Mouse (Mus musculus): ENCODE measurements around the gene 4930451I11Rik. TPM values are rescaled to one million over a fixed set of nuclear protein-coding genes. Genes with fewer than 3 reads are reported as not detected.

The 4930451I11Rik gene
- total RNA-seq, 2 experiments from 2014 or later = not detected

Other genes with a start within 250 kb of the 4930451I11Rik start
- gene Apobr, start 246.7 kb downstream of the 4930451I11Rik start, total RNA-seq (2021) = 1 to 10 TPM; 1.5 TPM
- gene Cln3, start 245.8 kb downstream of the 4930451I11Rik start, total RNA-seq (2021) = 10 to 100 TPM; 34.8 to 40.0 TPM
- not detected for gene Il27, start 236.7 kb downstream of the 4930451I11Rik start, total RNA-seq (2021)
- gene Nupr1, start 200.8 kb downstream of the 4930451I11Rik start, total RNA-seq (2021) = 10 to 100 TPM; 20.8 to 27.0 TPM
- 10 to 100 TPM; 39.0 to 41.7 TPM for gene Sgf29, start 182.3 kb downstream of the 4930451I11Rik start, total RNA-seq (2021)
- 10 to 100 TPM; 34.1 to 52.7 TPM for gene Sult1a1, start 155.2 kb downstream of the 4930451I11Rik start, total RNA-seq (2021)
- 10 to 100 TPM; 94.8 to 98.1 TPM for gene Bola2, start 136.2 kb downstream of the 4930451I11Rik start, total RNA-seq (2021)
- 10 to 100 TPM in 1 of 2 experiments, 1 to 10 TPM in 1; 8.7 to 14.8 TPM for gene Slx1b, start 135.9 kb downstream of the 4930451I11Rik start, total RNA-seq (2021)
- 10 to 100 TPM; 10.1 to 11.6 TPM for gene Coro1a, start 123.9 kb downstream of the 4930451I11Rik start, total RNA-seq (2021)
- 100 to 1,000 TPM; 129 to 150 TPM for gene Mapk3, start 72.0 kb downstream of the 4930451I11Rik start, total RNA-seq (2021)
- gene Gdpd3, start 65.3 kb downstream of the 4930451I11Rik start, total RNA-seq (2021) = 1 to 10 TPM; 1.3 to 4.7 TPM
- gene Ypel3, start 54.7 kb downstream of the 4930451I11Rik start, total RNA-seq (2021) = 100 to 1,000 TPM in 1 of 2 experiments, 10 to 100 TPM in 1; 88.9 to 157 TPM
- gene Tbx6, start 50.2 kb downstream of the 4930451I11Rik start, total RNA-seq (2021) = under 1 TPM; 0.46 to 0.70 TPM
- 10 to 100 TPM; 81.0 to 86.5 TPM for gene Ppp4c, start 39.1 kb downstream of the 4930451I11Rik start, total RNA-seq (2021)
- gene Fam57b, start 34.0 kb downstream of the 4930451I11Rik start, total RNA-seq (2021) = 10 to 100 TPM; 15.3 to 21.2 TPM
- under 1 TPM; 0.43 to 0.50 TPM for gene Doc2a, start 15.8 kb upstream of the 4930451I11Rik start, total RNA-seq (2021)
- gene Hirip3, start 30.3 kb upstream of the 4930451I11Rik start, total RNA-seq (2021) = 10 to 100 TPM; 14.5 to 16.0 TPM
- 10 to 100 TPM; 39.7 to 45.0 TPM for gene Ino80e, start 30.7 kb upstream of the 4930451I11Rik start, total RNA-seq (2021)
- gene Taok2, start 53.1 kb upstream of the 4930451I11Rik start, total RNA-seq (2021) = 10 to 100 TPM; 54.9 to 81.3 TPM
- gene Tmem219, start 91.3 kb upstream of the 4930451I11Rik start, total RNA-seq (2021) = 10 to 100 TPM; 27.3 to 32.4 TPM
- 10 to 100 TPM; 23.7 to 31.9 TPM for gene Kctd13, start 97.2 kb upstream of the 4930451I11Rik start, total RNA-seq (2021)
- gene Asphd1, start 117.9 kb upstream of the 4930451I11Rik start, total RNA-seq (2021) = 1 to 10 TPM; 1.6 to 2.4 TPM
- gene Sez6l2, start 118.9 kb upstream of the 4930451I11Rik start, total RNA-seq (2021) = 100 to 1,000 TPM in 1 of 2 experiments, 10 to 100 TPM in 1; 47.1 to 108 TPM
- gene Cdipt, start 144.3 kb upstream of the 4930451I11Rik start, total RNA-seq (2021) = 10 to 100 TPM; 85.1 to 93.1 TPM
- under 1 TPM; 0.60 to 0.69 TPM for gene Cdiptos, start 144.5 kb upstream of the 4930451I11Rik start, total RNA-seq (2021)
- 100 to 1,000 TPM; 102 to 129 TPM for gene Mvp, start 183.0 kb upstream of the 4930451I11Rik start, total RNA-seq (2021)
- gene Pagr1b, start 184.8 kb upstream of the 4930451I11Rik start, total RNA-seq (2021) = 1 to 10 TPM in 1 of 2 experiments, not detected in 1; 3.0 TPM
- 10 to 100 TPM in 1 of 2 experiments, 1 to 10 TPM in 1; 4.4 to 15.1 TPM for gene Pagr1a, start 185.7 kb upstream of the 4930451I11Rik start, total RNA-seq (2021)
- gene Gm42742, start 189.5 kb upstream of the 4930451I11Rik start, total RNA-seq (2021) = 10 to 100 TPM; 28.9 to 29.6 TPM
- gene Prrt2, start 189.6 kb upstream of the 4930451I11Rik start, total RNA-seq (2021) = 1 to 10 TPM; 1.9 to 2.9 TPM
- 100 to 1,000 TPM; 120 to 126 TPM for gene Maz, start 195.4 kb upstream of the 4930451I11Rik start, total RNA-seq (2021)
- 1 to 10 TPM; 5.7 to 6.8 TPM for gene Kif22, start 210.8 kb upstream of the 4930451I11Rik start, total RNA-seq (2021)